12 mouse cellular contexts compared by ENCODE assay signal in the genomic region with DNA sequence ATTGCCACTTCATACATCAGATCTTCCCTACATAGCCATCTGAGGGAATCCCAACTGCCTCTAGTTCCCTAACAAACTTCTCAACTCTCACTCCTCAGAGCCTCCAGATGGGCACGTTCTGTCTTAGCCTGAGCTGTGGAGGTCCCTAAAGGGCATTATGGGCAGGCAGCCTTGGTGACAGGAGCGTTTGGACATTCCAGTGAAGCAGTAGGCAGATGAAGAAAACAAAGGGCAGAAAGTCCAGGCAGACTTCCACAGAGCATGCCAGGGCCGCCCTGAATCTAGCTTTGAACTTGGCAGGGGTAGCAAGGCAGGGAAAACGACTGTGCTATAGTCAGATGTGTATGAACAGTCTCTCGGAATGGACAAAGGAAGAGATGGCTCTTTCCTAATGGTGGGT.
"Had no signal": no experiment of that assay in that cellular context is flagged by ENCODE, and none has a peak within 500 bp of the region (broad histone marks: within the 10 kb centered on the region; RNA-seq: fewer than 3 reads in every experiment).

No protein-coding gene starts in this region.

- H3K9me3 ChIP-seq: limb, embryonic 10.5 days; midbrain, embryonic 13.5 days; neural tube, embryonic 15.5 days had no signal

- H3K4me2 ChIP-seq: hindbrain, embryonic 14.5 days; midbrain, embryonic 13.5 days; neural tube, embryonic 15.5 days had no signal

- H3K36me3 ChIP-seq: limb, embryonic 10.5 days; midbrain, embryonic 13.5 days; neural tube, embryonic 15.5 days had no signal

- DNase-seq: lung, adult 2 months; lung, postnatal 36 days; right cerebral cortex, adult 18-20 months; right cerebral cortex, postnatal 25 days had no signal

- H3K9ac ChIP-seq: hindbrain, embryonic 14.5 days; liver, embryonic 14.5 days; midbrain, embryonic 13.5 days; neural tube, embryonic 15.5 days had no signal

- H3K4me3 ChIP-seq: left cerebral cortex, adult 2 months; limb, embryonic 10.5 days; midbrain, embryonic 13.5 days; neural tube, embryonic 15.5 days had no signal

- H3K27ac ChIP-seq: hindbrain, embryonic 14.5 days; left cerebral cortex, adult 2 months; limb, embryonic 10.5 days; liver, embryonic 14.5 days; midbrain, embryonic 13.5 days; neural tube, embryonic 15.5 days; stomach, postnatal 0 days had no signal

- H3K27me3 ChIP-seq: midbrain, embryonic 13.5 days had no signal

- ATAC-seq: lung, postnatal 0 days; midbrain, embryonic 13.5 days had no signal
